Mouse (Mus musculus) embryonic facial prominence, embryonic 14.5 days (tissue): ENCODE measurements around the gene Spdye4c. TPM values are rescaled to one million over a fixed set of nuclear protein-coding genes. Genes with fewer than 3 reads are reported as not detected.
A peak's percentile ranks its signal among the peaks of the same experiment; 100 is the strongest.

Experiments used
- ATAC-seq: fragments of 200-750 bp; cut with Nextera tagmentation; 2 replicates; pipeline ENCODE4 v1.8.0; 2017; ENCODE audit warnings: low read depth, moderate number of reproducible peaks, moderate TSS enrichment
- DNase-seq: peaks from one replicate; pipeline ENCODE4 v3.0.0-alpha.2; 2015; ENCODE audit warnings: low spot score
- H3K27ac ChIP-seq: fragments of 300-500 bp; sonication (generic); replicated peaks from 2 replicates; pipeline ENCODE4 v1.5.1; 2014; ENCODE audit warnings: low read depth, mild to moderate bottlenecking, low read length, moderate library complexity
- H3K27me3 ChIP-seq: fragments of 300-500 bp; sonication (generic); replicated peaks from 2 replicates; pipeline ENCODE4 v1.6.1; 2014; ENCODE audit warnings: low read length; ENCODE audit not compliant: control insufficient read depth, insufficient read depth
- H3K36me3 ChIP-seq: fragments of 300-500 bp; sonication (generic); 2 replicates; pipeline ENCODE4 v1.6.1; 2014; ENCODE audit warnings: low read length, mixed read lengths; ENCODE audit not compliant: control insufficient read depth, insufficient read depth
- H3K4me1 ChIP-seq: fragments of 300-500 bp; sonication (generic); 2 replicates; pipeline ENCODE4 v1.6.1; 2014; ENCODE audit warnings: antibody characterized with exemption, low read length; ENCODE audit not compliant: control insufficient read depth, insufficient read depth
- H3K4me2 ChIP-seq: fragments of 300-500 bp; sonication (generic); 2 replicates; pipeline ENCODE4 v1.6.1; 2014; ENCODE audit warnings: low read depth, mild to moderate bottlenecking, low read length, moderate library complexity, mixed read lengths
- H3K4me3 ChIP-seq: fragments of 300-500 bp; sonication (generic); 2 replicates; pipeline ENCODE4 v1.5.1; 2014; ENCODE audit warnings: low read depth, mild to moderate bottlenecking, low read length
- H3K9ac ChIP-seq: fragments of 300-500 bp; sonication (generic); 2 replicates; pipeline ENCODE4 v1.6.1; 2014; ENCODE audit warnings: low read depth, mild to moderate bottlenecking, low read length, moderate library complexity, mixed read lengths
- H3K9me3 ChIP-seq: fragments of 300-500 bp; sonication (generic); 2 replicates; pipeline ENCODE4 v1.6.1; 2016; ENCODE audit warnings: low read length; ENCODE audit not compliant: control insufficient read depth
- WGBS: fragments of 180-500 bp; shearing (Covaris S2); extraction: QIAGEN DNeasy Blood & Tissue Kit; methylation state at CpG from one replicate; pipeline ENCODE4 v1.1.7; 2014; 5-methylcytosine and 5-hydroxymethylcytosine counted together
- polyA plus RNA-seq: library from polyadenylated mRNA; unstranded; fragments of >200 nt; fragmentation: Nextera tagmentation; extraction: Ambion mirVana; gene quantifications from 2 replicates; pipeline ENCODE4 v1.2.1, GENCODE M21; 2014

The Spdye4c gene
- polyA plus RNA-seq: not detected in 2 replicates

DNA sequence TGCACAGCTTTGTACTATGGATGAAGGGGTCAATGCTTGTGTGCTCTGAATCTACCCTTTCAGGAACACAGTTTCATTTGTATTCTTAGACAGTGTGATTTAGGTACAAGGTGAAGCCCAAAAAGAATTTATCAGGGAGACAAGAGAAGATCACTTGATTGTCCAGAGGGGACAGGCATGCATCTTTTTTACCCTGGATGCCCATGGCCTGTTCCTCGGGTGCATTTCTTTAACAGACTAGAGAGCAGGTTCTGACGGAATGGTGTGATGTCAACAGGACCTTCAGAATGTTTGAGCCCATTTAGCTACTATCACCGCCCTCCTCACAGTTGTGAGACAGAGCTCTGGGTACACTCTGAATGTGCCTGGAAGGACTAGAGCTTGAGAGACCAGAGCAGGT is at the start of gene Spdye4c:
TSS of gene Spdye4c (plus strand) at position 301 of the 400 bp plus-strand sequence.
- no peaks in the 10 kb centered on the region for H3K4me1 ChIP-seq
- H3K4me3 ChIP-seq: no peak within 1 kb of the TSS
- DNase-seq (no peak), ATAC-seq (no peak)
- WGBS: 86% methylated on average over 3 of the region's 3 CpGs
- H3K27ac ChIP-seq: no peak within 1 kb of the TSS
- H3K9ac ChIP-seq: no peak within 1 kb of the TSS
- H3K9me3 ChIP-seq: no peaks in the 10 kb centered on the region
- no peak within 1 kb of the TSS for H3K4me2 ChIP-seq
- no peaks in the 10 kb centered on the region for H3K36me3 ChIP-seq
- no peaks in the 10 kb centered on the region for H3K27me3 ChIP-seq

DNA sequence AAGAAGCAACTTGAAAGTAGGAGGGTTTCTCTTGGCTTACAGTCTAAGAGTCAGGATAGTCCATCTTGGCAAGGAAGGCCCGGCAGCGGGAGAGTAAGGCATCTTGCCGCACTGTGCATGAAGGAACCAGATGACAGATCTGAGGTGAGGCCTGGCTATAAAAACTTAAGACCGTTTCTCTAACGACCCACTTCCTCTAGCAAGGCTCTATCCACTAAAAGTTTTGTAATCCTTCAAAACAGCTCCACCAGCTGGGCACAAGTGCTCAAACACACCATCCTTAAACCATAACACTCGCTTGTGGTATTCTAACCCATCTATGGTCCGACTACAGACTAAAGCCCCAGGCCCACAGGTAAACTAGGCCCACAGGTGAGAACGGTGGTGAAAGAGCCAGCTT is 47.5 kb upstream of the Spdye4c start:
- no peaks in the 10 kb centered on the region for H3K27me3 ChIP-seq
- H3K9ac ChIP-seq: no peak overlapping the region
- no peak overlapping the region for H3K27ac ChIP-seq
- no peak overlapping the region for H3K4me3 ChIP-seq
- H3K9me3 ChIP-seq: no peaks in the 10 kb centered on the region
- 71% methylated on average over 8 of the region's 8 CpGs for WGBS
- H3K4me1 ChIP-seq: peaks cover 22% of the 10 kb centered on the region
- ATAC-seq (no peak), DNase-seq (no peak)
- H3K36me3 ChIP-seq: no peaks in the 10 kb centered on the region
- H3K4me2 ChIP-seq: no peak overlapping the region

DNA sequence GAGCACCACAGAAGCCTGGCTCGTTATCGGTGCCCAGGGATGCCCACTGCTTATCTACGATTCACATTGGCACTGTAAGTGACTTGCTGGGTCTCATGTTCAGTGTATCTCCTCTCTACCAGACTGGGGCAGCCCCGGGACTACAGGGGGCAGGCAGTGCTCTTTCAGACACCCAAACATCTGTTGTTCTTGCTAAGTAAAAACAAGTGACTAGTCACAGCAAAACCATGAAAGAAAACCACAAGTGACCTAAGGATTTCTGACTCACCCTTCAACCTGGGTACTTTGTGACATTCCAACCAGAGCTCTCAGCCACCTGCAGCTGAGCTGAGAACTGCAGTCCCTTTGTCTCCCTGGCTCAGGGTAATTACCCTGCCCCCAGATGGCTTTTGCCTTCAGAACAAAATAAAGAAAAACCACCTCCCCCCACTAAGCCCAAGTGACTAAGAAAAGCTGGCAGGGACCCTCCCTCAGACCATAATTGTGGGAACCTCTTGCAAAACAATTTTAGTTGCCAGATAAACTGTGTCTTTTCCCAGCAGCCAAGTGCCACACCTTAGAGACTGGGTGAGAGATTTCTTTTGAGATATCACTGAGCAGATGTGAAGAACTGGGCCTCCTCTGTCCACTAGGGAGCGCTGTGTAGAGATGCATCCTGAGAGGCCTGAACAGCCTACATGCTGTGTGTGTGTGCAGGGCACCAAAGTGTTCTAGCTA is 46.4 kb upstream of the Spdye4c start:
- H3K9ac ChIP-seq: no peak overlapping the region
- H3K4me3 ChIP-seq: no peak overlapping the region
- no peak overlapping the region for H3K4me2 ChIP-seq
- H3K27ac ChIP-seq: no peak overlapping the region
- no peaks in the 10 kb centered on the region for H3K36me3 ChIP-seq
- H3K4me1 ChIP-seq: peaks cover 23% of the 10 kb centered on the region
- DNase-seq: peak; percentile 68
- 50% methylated on average over 5 of the region's 5 CpGs for WGBS
- peak; percentile 75 for ATAC-seq
- no peaks in the 10 kb centered on the region for H3K9me3 ChIP-seq
- no peaks in the 10 kb centered on the region for H3K27me3 ChIP-seq

DNA sequence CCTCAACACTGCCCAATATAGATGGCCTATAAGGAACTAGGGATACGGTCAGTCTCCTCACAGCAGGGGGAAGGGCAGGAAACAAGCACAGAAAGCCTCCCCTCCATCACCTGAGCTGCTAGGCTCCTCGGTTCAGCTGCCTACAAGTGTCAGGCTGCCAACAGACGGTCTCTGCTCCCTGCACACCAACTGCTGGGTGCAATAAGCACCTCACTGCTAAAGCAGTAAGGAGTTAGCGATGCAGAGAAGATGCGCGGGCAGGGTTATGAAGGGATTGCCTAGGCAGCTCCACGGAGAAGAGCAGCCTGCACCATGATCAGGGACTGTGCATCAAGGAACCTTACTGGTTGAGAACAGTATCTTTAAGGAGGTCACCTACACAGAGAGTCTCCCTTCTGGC is 45.6 kb upstream of the Spdye4c start:
- no peak overlapping the region for H3K9ac ChIP-seq
- H3K36me3 ChIP-seq: no peaks in the 10 kb centered on the region
- H3K4me3 ChIP-seq: no peak overlapping the region
- no peak overlapping the region for H3K27ac ChIP-seq
- WGBS: 81% methylated on average over 7 of the region's 7 CpGs
- ATAC-seq (no peak), DNase-seq (no peak)
- H3K9me3 ChIP-seq: no peaks in the 10 kb centered on the region
- no peak overlapping the region for H3K4me2 ChIP-seq
- H3K4me1 ChIP-seq: peaks cover 32% of the 10 kb centered on the region
- H3K27me3 ChIP-seq: no peaks in the 10 kb centered on the region

DNA sequence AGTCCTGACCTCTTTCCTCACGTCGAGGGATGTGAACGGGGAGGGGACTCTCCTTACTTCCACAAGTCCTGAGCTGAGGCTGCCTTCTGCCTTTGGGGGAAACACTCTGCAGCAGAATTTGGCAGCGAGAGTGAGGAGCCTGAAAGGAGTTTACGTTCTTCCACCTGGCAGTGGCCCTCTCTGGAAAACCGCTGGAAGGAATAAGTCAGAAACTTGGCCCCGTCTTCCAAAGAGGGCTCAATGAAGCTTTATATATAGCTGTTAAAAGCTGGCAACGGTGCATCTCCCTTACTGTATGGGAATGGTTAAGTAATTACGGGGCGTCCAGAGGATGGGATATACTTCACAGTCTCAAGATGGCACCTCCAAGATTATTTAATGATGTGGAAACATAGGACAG is 43.9 kb upstream of the Spdye4c start:
- Histone ChIP-seq H3K36me3 (no peaks in the 10 kb centered on the region), H3K4me1 (peaks cover 33% of the 10 kb centered on the region), H3K4me3 (no peak overlapping the region), H3K4me2 (no peak overlapping the region), H3K9ac (no peak overlapping the region), H3K27ac (peak overlapping the region; percentile 21; the same call in 1 of the 2 replicates), H3K27me3 (no peaks in the 10 kb centered on the region), H3K9me3 (no peaks in the 10 kb centered on the region)
- 48% methylated on average over 10 of the region's 10 CpGs for WGBS
- DNase-seq (peak; percentile 83), ATAC-seq (no peak)

DNA sequence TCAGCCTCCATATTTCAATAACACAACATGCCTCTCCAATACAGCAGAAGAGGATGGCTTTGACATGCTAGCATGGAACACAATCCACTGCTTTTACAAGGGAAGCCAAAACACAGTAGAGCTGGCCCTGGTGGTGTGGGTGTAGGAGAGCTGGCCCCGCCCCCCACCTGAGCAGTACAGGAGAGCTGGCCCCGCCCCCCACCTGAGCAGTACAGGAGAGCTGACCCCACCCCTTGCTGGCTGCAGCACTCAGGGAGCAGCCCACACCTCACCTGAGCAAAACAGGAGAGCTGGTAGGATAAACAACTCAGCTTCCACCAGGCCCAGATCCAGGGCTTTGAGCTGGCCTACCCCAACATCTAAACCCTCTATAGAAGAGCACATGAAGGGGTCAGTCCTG is 42.7 kb upstream of the Spdye4c start:
- H3K27ac ChIP-seq: no peak overlapping the region
- no peaks in the 10 kb centered on the region for H3K27me3 ChIP-seq
- H3K36me3 ChIP-seq: no peaks in the 10 kb centered on the region
- no peak overlapping the region for H3K4me3 ChIP-seq
- 59% methylated on average over 2 of the region's 2 CpGs for WGBS
- H3K9me3 ChIP-seq: no peaks in the 10 kb centered on the region
- DNase-seq: no peak
- peak; percentile 53; the same call in 1 of the 2 replicates for ATAC-seq
- no peak overlapping the region for H3K4me2 ChIP-seq
- H3K9ac ChIP-seq: no peak overlapping the region
- peaks cover 33% of the 10 kb centered on the region for H3K4me1 ChIP-seq

DNA sequence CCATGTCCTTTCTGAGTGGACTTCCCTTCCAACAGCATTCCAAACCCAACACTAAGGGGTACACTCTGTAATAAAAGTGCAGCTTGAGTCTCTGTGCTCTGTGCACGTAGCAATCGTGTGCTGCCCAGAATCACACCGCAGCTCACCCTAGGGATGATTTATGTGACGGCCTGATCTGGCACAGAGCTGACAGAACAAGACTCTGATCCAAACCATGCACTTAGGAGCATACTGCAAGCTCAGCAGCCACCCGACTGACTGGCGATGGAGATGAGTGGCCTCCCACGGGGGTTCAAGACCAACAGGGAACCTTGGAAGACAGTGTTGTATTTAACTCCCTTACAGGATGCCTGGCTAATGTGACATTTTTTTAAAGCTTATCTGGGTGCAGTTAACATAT is 41.4 kb upstream of the Spdye4c start:
- Histone ChIP-seq H3K4me3 (no peak overlapping the region), H3K4me2 (no peak overlapping the region), H3K4me1 (peaks cover 31% of the 10 kb centered on the region), H3K27me3 (no peaks in the 10 kb centered on the region), H3K27ac (no peak overlapping the region), H3K9me3 (no peaks in the 10 kb centered on the region), H3K9ac (no peak overlapping the region), H3K36me3 (no peaks in the 10 kb centered on the region)
- no peak for ATAC-seq
- WGBS: 34% methylated on average over 7 of the region's 7 CpGs
- no peak for DNase-seq

DNA sequence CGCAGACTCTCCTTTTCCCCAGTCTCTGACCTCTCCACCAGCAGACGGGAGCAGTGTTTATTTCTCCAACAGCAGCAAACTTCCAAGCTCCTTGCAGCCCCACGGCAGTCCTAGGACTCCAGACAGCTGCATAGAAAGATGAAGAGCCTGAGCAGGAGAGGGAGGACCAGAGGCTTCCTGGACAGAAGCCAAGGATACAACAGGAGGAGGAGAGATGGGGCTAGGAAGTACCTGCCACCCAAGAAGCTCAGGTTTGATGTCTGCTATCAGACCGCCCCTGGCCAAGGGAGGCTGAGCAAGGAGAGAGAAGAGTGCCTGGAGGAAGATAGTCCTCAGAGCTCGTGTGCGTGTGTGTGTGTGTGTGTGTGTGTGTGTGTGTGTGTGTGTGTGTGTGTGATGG is 41.0 kb upstream of the Spdye4c start:
- 36% methylated on average over 6 of the region's 6 CpGs for WGBS

More for the DNA sequence above, 41.0 kb upstream of the Spdye4c start:
- H3K4me3 ChIP-seq: no peak overlapping the region
- no peaks in the 10 kb centered on the region for H3K27me3 ChIP-seq
- H3K4me2 ChIP-seq: no peak overlapping the region
- DNase-seq: peak; percentile 66
- peaks cover 29% of the 10 kb centered on the region for H3K4me1 ChIP-seq
- ATAC-seq: 0 out of 2 replicates have a peak, but pooled peaks have one; percentile 31
- no peak overlapping the region for H3K9ac ChIP-seq
- H3K36me3 ChIP-seq: no peaks in the 10 kb centered on the region
- no peaks in the 10 kb centered on the region for H3K9me3 ChIP-seq
- H3K27ac ChIP-seq: no peak overlapping the region
